Mouse (Mus musculus) limb, embryonic 14.5 days (tissue): ENCODE data around the gene Wnt2b. TPM values are rescaled to one million over a fixed set of nuclear protein-coding genes. Genes with fewer than 3 reads are reported as not detected.
A peak's percentile ranks its signal among the peaks of the same experiment; 100 is the strongest.

Experiments used
- ATAC-seq: fragments of 200-750 bp; cut with Nextera tagmentation; 2 replicates; pipeline ENCODE4 v1.8.0; 2017; ENCODE audit warnings: low read depth, moderate number of reproducible peaks, moderate TSS enrichment; ENCODE audit not compliant: low FRiP score
- DNase-seq: peaks from one replicate; pipeline ENCODE4 v3.0.0-alpha.2; 2015; ENCODE audit warnings: low spot score
- H3K27ac ChIP-seq: fragments of 300-500 bp; sonication (generic); replicated peaks from 2 replicates; pipeline ENCODE4 v1.5.1; 2014; ENCODE audit warnings: low read depth, mild to moderate bottlenecking, low read length, moderate library complexity, mixed read lengths
- H3K27me3 ChIP-seq: fragments of 300-500 bp; sonication (generic); 2 replicates; pipeline ENCODE4 v1.6.1; 2014; ENCODE audit warnings: low read length, mixed read lengths; ENCODE audit not compliant: control insufficient read depth, insufficient read depth
- H3K36me3 ChIP-seq: fragments of 300-500 bp; sonication (generic); 2 replicates; pipeline ENCODE4 v1.6.1; 2014; ENCODE audit warnings: mild to moderate bottlenecking, low read length, moderate library complexity, mixed read lengths; ENCODE audit not compliant: control insufficient read depth, insufficient read depth
- H3K4me1 ChIP-seq: fragments of 300-500 bp; sonication (generic); 2 replicates; pipeline ENCODE4 v1.6.1; 2014; ENCODE audit warnings: antibody characterized with exemption, low read length, mixed read lengths; ENCODE audit not compliant: control insufficient read depth, insufficient read depth
- H3K4me2 ChIP-seq: fragments of 300-500 bp; sonication (generic); replicated peaks from 2 replicates; pipeline ENCODE4 v1.6.1; 2014; ENCODE audit warnings: low read depth, mild to moderate bottlenecking, low read length, moderate library complexity; ENCODE audit not compliant: severe bottlenecking
- H3K4me3 ChIP-seq: fragments of 300-500 bp; sonication (generic); replicated peaks from 2 replicates; pipeline ENCODE4 v1.5.1; 2014; ENCODE audit warnings: low read length
- H3K9ac ChIP-seq: fragments of 300-500 bp; sonication (generic); 2 replicates; pipeline ENCODE4 v1.6.1; 2014; ENCODE audit warnings: mild to moderate bottlenecking, low read depth, low read length, moderate library complexity; ENCODE audit not compliant: severe bottlenecking
- H3K9me3 ChIP-seq: fragments of 300-500 bp; sonication (generic); 2 replicates; pipeline ENCODE4 v1.6.1; 2016; ENCODE audit warnings: low read length; ENCODE audit not compliant: control insufficient read depth
- POLR2A ChIP-seq: fragments of 200-500 bp; IDR thresholded peaks from 2 replicates; pipeline ENCODE4 v1.8.0; 2012; ENCODE audit warnings: inconsistent platforms, mild to moderate bottlenecking, moderate library complexity, borderline replicate concordance; ENCODE audit not compliant: insufficient read depth, insufficient read length; ENCODE audit errors: extremely low read depth
- WGBS: fragments of 180-500 bp; shearing (Covaris S2); extraction: QIAGEN DNeasy Blood & Tissue Kit; methylation state at CpG from one replicate; pipeline ENCODE4 v1.1.7; 2014; 5-methylcytosine and 5-hydroxymethylcytosine counted together
- polyA plus RNA-seq, 2 experiments: library from polyadenylated mRNA; depleted of rRNA in 1 of 2; stranded (reverse) in 1 of 2; unstranded in 1 of 2; fragments of >200 nt; fragmentation: Nextera tagmentation in 1 of 2; extraction: Ambion mirVana in 1 of 2; gene quantifications; 2 replicates each; pipeline versions ENCODE4 v1.2.1 to v1.2.3; 2012 to 2014

Wnt2b gene
- polyA plus RNA-seq, 2 experiments = 1.5 to 3.1 TPM

- TF ChIP-seq POLR2A = no peak
- Histone ChIP-seq H3K9me3 (no peaks in the 10 kb centered on the region), H3K9ac (no peak overlapping the region), H3K4me2 (no peak overlapping the region), H3K36me3 (peaks cover 33% of the 10 kb centered on the region), H3K27me3 (no peaks in the 10 kb centered on the region), H3K27ac (no peak overlapping the region), H3K4me1 (peaks cover 22% of the 10 kb centered on the region), H3K4me3 (no peak overlapping the region)
- ATAC-seq = no peak
- WGBS = 42% methylated on average over 8 of the region's 8 CpGs
- DNase-seq = no peak
These were observed 18.4 kb downstream of the Wnt2b start for GRCm38 (mm10) chr3:104943333-104943732.

GRCm38 (mm10) chr3:104942682-104943081 is 19.0 kb downstream of the Wnt2b start:
- H3K4me2 ChIP-seq = no peak overlapping the region
- no peaks in the 10 kb centered on the region for H3K9me3 ChIP-seq
- ATAC-seq = no peak
- 70% methylated on average over 5 of the region's 5 CpGs for WGBS
- no peak for DNase-seq
- H3K4me3 ChIP-seq = no peak overlapping the region
- no peak overlapping the region for H3K9ac ChIP-seq
- H3K36me3 ChIP-seq = peaks cover 29% of the 10 kb centered on the region
- no peak for TF ChIP-seq POLR2A
- H3K27me3 ChIP-seq = no peaks in the 10 kb centered on the region
- peaks cover 25% of the 10 kb centered on the region for H3K4me1 ChIP-seq
- no peak overlapping the region for H3K27ac ChIP-seq

GRCm38 (mm10) chr3:104940691-104941090 is 21.0 kb downstream of the Wnt2b start:
- H3K27ac ChIP-seq = no peak overlapping the region
- H3K27me3 ChIP-seq = no peaks in the 10 kb centered on the region
- TF ChIP-seq POLR2A = no peak
- peaks cover 21% of the 10 kb centered on the region for H3K36me3 ChIP-seq
- H3K4me3 ChIP-seq = no peak overlapping the region
- no peaks in the 10 kb centered on the region for H3K9me3 ChIP-seq
- DNase-seq = no peak
- peaks cover 25% of the 10 kb centered on the region for H3K4me1 ChIP-seq
- no peak overlapping the region for H3K4me2 ChIP-seq
- no peak overlapping the region for H3K9ac ChIP-seq
- WGBS = 16% methylated on average over 6 of the region's 6 CpGs
- peak; percentile 60 for ATAC-seq

- Histone ChIP-seq H3K27me3 (no peaks in the 10 kb centered on the region), H3K27ac (no peak overlapping the region), H3K4me2 (no peak overlapping the region), H3K4me3 (no peak overlapping the region), H3K9ac (no peak overlapping the region), H3K36me3 (peaks cover 22% of the 10 kb centered on the region), H3K9me3 (no peaks in the 10 kb centered on the region), H3K4me1 (peaks cover 24% of the 10 kb centered on the region)
- no peak for DNase-seq
- no peak for ATAC-seq
- no peak for TF ChIP-seq POLR2A
- 37% methylated on average over 4 of the region's 4 CpGs for whole genome bisulfite sequencing
These were observed 23.4 kb downstream of the Wnt2b start for GRCm38 (mm10) chr3:104938327-104938726.

- Histone ChIP-seq H3K27ac (no peak overlapping the region), H3K36me3 (peaks cover 22% of the 10 kb centered on the region), H3K27me3 (no peaks in the 10 kb centered on the region), H3K4me3 (no peak overlapping the region), H3K9me3 (no peaks in the 10 kb centered on the region), H3K4me2 (no peak overlapping the region), H3K9ac (no peak overlapping the region), H3K4me1 (peaks cover 19% of the 10 kb centered on the region)
- no peak for ATAC-seq
- TF ChIP-seq POLR2A = no peak
- DNase-seq = no peak
- WGBS = 88% methylated on average over 2 of the region's 2 CpGs
These were observed 23.9 kb downstream of the Wnt2b start for GRCm38 (mm10) chr3:104937728-104938305.
